Mouse (Mus musculus) frontal cortex, adult (tissue): ENCODE results near the gene Polr1e.
A peak's percentile ranks its signal among the peaks of the same experiment; 100 is the strongest.
"Not testable (repeated sequence)": the region's sequence is repeated elsewhere in the genome, so short reads cannot be mapped to it uniquely, and the experiment has no call there.

Experiments used
- ATAC-seq: cut with Nextera tagmentation; 2 replicates; pipeline ENCODE4 v1.9.2; 2017; ENCODE audit warnings: mild to moderate bottlenecking, moderate library complexity, mixed read lengths; ENCODE audit not compliant: low TSS enrichment

The Polr1e gene

GRCm38 (mm10) chr4:45054862-45055261, 36.5 kb downstream of the Polr1e start:
- peak; percentile 84 for ATAC-seq

- 0 out of 2 replicates have a peak, but pooled peaks have one; percentile 6 for ATAC-seq
These were observed 37.1 kb downstream of the Polr1e start for GRCm38 (mm10) chr4:45055451-45055850.

- not testable (repeated sequence) for ATAC-seq
These were observed 45.5 kb downstream of the Polr1e start for GRCm38 (mm10) chr4:45063836-45064235.

DNA sequence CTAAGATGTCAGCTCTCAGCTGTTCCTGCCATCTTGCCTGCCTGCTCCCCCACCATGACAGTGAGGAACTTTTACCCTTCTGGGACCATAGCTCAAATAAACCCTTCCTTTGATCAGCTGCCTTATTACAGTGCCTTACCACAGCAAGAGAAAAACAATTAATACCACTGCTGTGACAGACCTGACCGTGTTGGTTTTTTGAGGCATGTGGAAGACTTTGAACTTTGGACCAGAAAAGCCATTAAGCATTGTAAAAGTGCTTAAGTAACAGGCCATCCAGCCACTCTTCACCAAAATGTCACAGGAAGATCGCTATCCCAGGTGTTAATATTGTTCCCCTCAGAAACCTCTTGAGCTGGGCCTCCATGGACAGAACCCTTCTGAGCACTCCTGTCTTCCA, 46.2 kb downstream of the Polr1e start:
- ATAC-seq: no peak

DNA sequence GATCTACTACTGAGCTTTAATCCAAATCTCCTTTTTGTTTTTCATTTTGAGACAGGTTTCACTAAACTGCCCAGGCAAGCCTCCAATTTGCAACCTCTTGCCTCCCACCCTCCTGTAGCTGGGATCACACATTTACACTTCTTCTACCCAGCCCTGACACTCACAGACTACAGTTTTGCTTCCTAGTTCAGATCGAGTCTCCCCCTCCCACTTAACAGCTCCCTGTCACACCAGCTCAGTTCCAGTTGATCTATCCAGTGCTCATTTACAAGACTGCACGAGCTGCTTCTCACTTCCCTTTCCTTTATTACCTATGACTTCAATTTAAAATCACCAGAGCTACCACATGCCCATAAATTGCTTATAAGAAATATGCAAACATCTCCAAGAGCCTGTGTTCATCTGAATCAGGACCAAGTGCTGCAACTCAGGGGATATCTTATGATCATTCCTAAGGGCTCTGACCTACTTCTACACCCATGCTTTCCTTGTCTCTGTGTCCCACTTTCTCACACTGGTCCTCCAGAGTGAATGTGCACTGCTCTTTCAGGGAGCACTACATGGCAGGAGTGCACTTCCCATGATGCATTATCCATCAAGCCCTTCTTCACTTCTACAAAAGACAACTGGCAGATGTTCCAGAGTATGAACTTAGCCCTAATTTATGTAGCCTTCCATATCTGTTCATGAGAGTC, 47.8 kb downstream of the Polr1e start:
- peak; percentile 70 for ATAC-seq

GRCm38 (mm10) chr4:45067742-45068141, 49.4 kb downstream of the Polr1e start:
- no peak for ATAC-seq

GRCm38 (mm10) chr4:45072261-45072973, 54.0 kb downstream of the Polr1e start:
- no peak for ATAC-seq

GRCm38 (mm10) chr4:45073544-45073943, 55.2 kb downstream of the Polr1e start:
- ATAC-seq: no peak

DNA sequence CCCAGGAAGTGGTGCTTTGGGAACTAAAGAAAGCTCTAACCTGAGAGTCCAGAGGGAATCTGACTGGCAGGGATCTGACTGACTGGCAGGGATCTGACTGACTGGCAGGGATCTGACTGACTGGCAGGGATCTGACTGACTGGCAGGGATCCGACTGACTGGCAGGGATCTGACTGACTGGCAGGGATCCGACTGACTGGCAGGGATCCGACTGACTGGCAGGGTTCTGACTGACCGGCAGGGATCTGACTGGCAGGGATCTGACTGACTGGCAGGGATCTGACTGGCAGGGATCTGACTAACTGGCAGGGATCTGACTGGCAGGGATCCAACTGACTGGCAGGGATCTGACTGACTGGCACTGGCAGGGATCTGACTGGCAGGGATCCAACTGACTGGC, 62.7 kb downstream of the Polr1e start:
- ATAC-seq: not testable (repeated sequence)

DNA sequence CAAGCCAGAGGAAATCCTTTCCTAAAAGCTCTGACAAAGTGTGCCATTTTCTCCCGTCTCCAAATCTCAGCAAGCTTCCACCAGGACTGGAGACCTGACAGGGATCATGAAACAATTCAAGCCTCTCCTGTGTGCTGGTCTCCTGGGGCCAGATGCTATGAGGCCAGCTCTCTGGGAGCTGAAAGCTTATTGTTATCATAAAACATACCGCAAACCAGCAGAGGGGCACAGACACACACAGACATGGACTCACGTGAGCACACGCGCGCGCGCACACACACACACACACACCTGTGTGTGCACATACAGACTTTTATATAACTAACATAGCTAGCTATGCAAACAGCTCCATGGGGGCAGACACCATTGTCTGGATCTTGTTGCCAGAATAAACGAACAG, 64.6 kb downstream of the Polr1e start:
- ATAC-seq: 0 out of 2 replicates have a peak, but pooled peaks have one; percentile 4

DNA sequence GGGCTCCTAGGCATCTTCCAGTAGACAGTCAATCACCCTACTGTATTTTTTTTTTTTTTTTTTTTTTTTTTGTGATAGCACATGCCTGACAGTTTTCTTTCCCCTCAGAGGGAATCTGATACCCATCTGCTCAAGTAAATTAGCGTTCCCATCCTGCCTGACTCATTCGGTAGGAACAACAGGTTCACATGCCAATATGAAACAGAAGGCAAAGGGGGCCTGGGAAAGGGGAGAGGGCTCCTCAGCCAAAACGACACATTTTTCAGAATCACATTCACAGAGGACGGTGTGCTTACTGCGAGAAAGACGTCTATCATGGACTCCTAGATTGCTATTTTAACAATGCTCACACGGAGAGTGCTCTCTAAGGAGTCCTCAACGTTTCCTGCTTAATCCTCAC, 65.1 kb downstream of the Polr1e start:
- no peak for ATAC-seq

GRCm38 (mm10) chr4:45084021-45084894, 65.9 kb downstream of the Polr1e start, which contains the start of gene Fbxo10:
Fbxo10 (minus strand) TSS chr4:45084604.
- peak; percentile 92 for ATAC-seq

- no peak for ATAC-seq
These were observed 66.5 kb downstream of the Polr1e start for GRCm38 (mm10) chr4:45084895-45085290.
